Mouse (Mus musculus): ENCODE measurements at regions not wholly inside any gene's neighbourhood (a gene's known extent, or its start where the extent isn't known, plus 50 kb on each side); places are given as distances from the start of the nearest gene placed in this dataset.

DNA sequence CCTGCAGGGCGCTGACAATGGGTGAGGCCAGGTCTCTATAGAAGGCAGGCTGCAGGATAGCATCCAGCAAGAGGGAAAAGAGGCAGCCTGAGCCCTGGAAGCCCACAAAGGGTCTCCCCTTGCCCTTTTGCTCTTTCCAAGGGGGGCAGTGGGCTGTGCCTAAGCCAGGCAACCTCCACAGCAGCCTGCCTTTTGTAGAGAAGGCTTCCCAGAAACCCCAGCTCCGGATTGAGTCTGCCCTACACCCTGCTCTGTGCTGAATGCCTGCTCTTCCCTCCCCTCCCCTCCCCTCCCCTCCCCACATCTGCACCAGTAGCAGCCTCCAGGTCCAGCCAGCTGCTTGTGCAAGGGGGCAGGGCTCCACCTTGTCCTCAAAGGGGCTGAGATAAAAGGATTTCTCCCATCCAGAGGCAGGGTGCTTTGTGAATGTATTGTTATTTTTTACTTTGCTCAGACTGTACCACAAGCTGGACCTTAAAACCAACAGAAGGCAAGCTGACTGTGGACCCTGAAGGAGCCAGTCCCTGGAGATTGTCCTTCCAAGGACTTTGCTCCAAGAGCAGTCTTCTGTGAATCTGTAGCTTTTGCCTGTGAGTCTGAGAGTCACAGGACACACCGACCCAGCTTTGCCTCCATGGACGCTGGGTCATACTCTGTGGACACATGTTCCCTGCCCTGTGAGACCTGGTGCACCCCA is 186.8 kb downstream of the Irx2 start:
- H3K36me3 ChIP-seq (ENCODE audit: control insufficient read depth, insufficient read depth, low read length) = no peaks in the 10 kb centered on the region
- no peaks in the 10 kb centered on the region for H3K9me3 ChIP-seq (ENCODE audit: control insufficient read depth, low read length)
- ATAC-seq (ENCODE audit: low FRiP score, low TSS enrichment) = no peak
- H3K4me2 ChIP-seq (ENCODE audit: low read length) = peak overlapping the region; percentile 50
- 0 out of 2 replicates have a peak, but pooled peaks cover 3% of the 10 kb centered on the region for H3K27me3 ChIP-seq (ENCODE audit: control insufficient read depth, insufficient read depth, low read length)
- WGBS = under 1% methylated on average over 4 of the region's 4 CpGs
- H3K27ac ChIP-seq (replicated peaks; ENCODE audit: low read depth, low read length) = peak overlapping the region; percentile 57; the same call in 1 of the 2 replicates
- no peak overlapping the region for H3K4me3 ChIP-seq (replicated peaks; ENCODE audit: low read depth, low read length)
- H3K9ac ChIP-seq (replicated peaks; ENCODE audit: low read length) = no peak overlapping the region
- H3K4me1 ChIP-seq (ENCODE audit: control insufficient read depth, insufficient read depth, low read length) = peaks cover 29% of the 10 kb centered on the region
- DNase-seq = peak; percentile 32

DNA sequence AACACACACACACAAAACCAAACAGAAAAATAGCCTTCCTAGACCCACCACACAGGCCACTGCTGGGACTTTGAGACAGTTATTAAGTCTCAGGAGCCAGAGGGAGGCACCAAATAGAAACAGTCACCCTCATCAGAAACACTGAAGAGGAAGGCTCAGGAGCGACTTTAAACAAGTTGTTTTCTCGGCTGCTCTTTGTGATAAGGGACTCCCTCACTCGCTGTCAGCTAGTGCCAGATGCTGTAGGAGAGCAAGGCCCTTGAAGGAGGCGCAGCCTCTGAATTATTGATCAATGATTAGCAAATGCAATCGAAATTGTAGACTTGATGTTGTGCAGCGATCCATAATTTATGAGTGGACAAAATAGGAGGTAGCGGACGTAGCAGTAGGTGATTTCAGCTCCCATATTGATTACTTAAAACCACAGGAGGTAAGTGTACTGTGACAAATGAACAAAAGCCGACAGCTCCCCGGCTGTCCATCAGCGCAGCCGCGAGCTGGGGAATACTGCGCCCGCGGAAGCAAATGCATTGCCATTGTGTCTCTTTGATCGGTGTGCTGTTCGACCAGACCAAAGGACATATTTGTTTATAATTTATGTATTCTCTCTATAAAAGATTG is 187.4 kb downstream of the Irx2 start:
- WGBS = under 1% methylated on average over 18 of the region's 18 CpGs
- Histone ChIP-seq H3K9ac (replicated peaks; ENCODE audit: low read length) (peak overlapping the region; percentile 34), H3K27me3 (ENCODE audit: control insufficient read depth, insufficient read depth, low read length) (0 out of 2 replicates have a peak, but pooled peaks cover 3% of the 10 kb centered on the region), H3K4me3 (replicated peaks; ENCODE audit: low read depth, low read length) (peak overlapping the region; percentile 13; the same call in 1 of the 2 replicates), H3K9me3 (ENCODE audit: control insufficient read depth, low read length) (no peaks in the 10 kb centered on the region), H3K4me1 (ENCODE audit: control insufficient read depth, insufficient read depth, low read length) (peaks cover 29% of the 10 kb centered on the region), H3K4me2 (ENCODE audit: low read length) (peak overlapping the region; percentile 50), H3K36me3 (ENCODE audit: control insufficient read depth, insufficient read depth, low read length) (no peaks in the 10 kb centered on the region), H3K27ac (replicated peaks; ENCODE audit: low read depth, low read length) (peak overlapping the region; percentile 57; the same call in 1 of the 2 replicates)
- peak; percentile 72 for DNase-seq
- peak; percentile 63; the same call in 1 of the 2 replicates for ATAC-seq (ENCODE audit: low FRiP score, low TSS enrichment)

DNA sequence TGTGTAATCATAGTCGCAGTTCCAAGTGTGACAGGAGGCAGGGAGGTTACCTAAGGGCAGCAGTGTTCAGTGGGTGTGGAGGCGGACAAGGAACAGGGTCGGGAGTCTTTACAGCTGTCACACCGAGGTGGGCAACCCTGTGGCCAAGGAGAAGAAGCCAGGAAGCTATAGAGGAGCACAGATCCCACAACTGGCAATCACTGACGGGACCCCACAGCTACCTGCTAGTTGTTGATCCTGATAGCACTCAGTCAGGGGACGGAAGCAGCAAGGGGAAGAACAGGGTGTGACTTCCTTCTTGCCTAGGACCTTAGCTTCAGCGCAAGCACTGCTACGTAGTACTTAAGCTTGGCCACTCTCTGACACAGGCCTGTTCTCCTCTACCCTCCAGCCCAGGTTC is 188.2 kb downstream of the Irx2 start:
- ATAC-seq (ENCODE audit: low FRiP score, low TSS enrichment) (no peak), DNase-seq (no peak)
- Histone ChIP-seq H3K4me3 (replicated peaks; ENCODE audit: low read depth, low read length) (no peak overlapping the region), H3K9me3 (ENCODE audit: control insufficient read depth, low read length) (no peaks in the 10 kb centered on the region), H3K4me1 (ENCODE audit: control insufficient read depth, insufficient read depth, low read length) (peaks cover 29% of the 10 kb centered on the region), H3K27me3 (ENCODE audit: control insufficient read depth, insufficient read depth, low read length) (0 out of 2 replicates have a peak, but pooled peaks cover 3% of the 10 kb centered on the region), H3K4me2 (ENCODE audit: low read length) (peak overlapping the region; percentile 50), H3K27ac (replicated peaks; ENCODE audit: low read depth, low read length) (peak overlapping the region; percentile 57; the same call in 1 of the 2 replicates), H3K9ac (replicated peaks; ENCODE audit: low read length) (peak overlapping the region; percentile 34), H3K36me3 (ENCODE audit: control insufficient read depth, insufficient read depth, low read length) (no peaks in the 10 kb centered on the region)
- WGBS = 18% methylated on average over 8 of the region's 8 CpGs

DNA sequence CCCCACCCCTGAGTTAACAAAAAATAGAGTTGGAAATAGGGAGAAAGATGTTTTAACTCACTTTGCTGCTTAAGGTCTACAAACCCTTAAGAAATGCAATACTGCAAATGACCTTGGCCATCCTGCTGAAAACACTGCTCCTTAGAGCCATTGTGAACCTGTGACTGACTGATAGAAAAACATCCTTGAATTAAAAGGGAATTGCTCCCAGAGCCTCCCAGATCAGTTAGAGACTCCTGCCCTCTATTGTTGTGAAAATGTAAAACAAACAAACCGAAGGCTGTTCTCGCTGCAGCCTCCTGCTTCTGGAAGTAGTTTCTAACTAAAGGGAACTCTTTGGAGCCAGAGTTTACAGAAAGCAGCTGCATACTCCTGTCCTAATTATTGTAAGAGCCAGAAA is 188.9 kb downstream of the Irx2 start:
- peak; percentile 59 for DNase-seq

DNA sequence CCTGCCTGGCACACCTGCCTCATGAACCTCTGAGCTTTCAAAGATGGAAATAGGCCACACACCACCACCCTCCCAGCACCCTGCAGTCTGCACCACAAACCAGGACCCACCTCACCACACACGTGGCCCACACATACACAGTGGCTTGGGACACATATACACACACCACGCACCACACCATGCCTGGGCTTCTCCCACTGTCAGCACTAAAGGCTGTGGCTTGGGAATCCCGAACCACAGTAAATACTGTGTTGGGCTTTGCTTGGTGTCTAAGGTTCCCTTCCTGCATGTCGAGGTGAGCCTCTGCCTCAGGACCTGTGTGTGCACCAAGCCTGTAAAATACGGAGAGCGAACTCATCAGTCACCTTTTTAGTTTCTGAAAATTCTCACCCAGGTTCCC is 189.3 kb downstream of the Irx2 start:
- Histone ChIP-seq H3K9ac (replicated peaks; ENCODE audit: low read length) (no peak overlapping the region), H3K4me1 (ENCODE audit: control insufficient read depth, insufficient read depth, low read length) (peaks cover 29% of the 10 kb centered on the region), H3K27ac (replicated peaks; ENCODE audit: low read depth, low read length) (no peak overlapping the region), H3K36me3 (ENCODE audit: control insufficient read depth, insufficient read depth, low read length) (no peaks in the 10 kb centered on the region), H3K4me2 (ENCODE audit: low read length) (no peak overlapping the region), H3K4me3 (replicated peaks; ENCODE audit: low read depth, low read length) (no peak overlapping the region), H3K27me3 (ENCODE audit: control insufficient read depth, insufficient read depth, low read length) (0 out of 2 replicates have a peak, but pooled peaks cover 3% of the 10 kb centered on the region), H3K9me3 (ENCODE audit: control insufficient read depth, low read length) (no peaks in the 10 kb centered on the region)
- 19% methylated on average over 6 of the region's 6 CpGs for WGBS
- no peak for ATAC-seq (ENCODE audit: low FRiP score, low TSS enrichment)
- DNase-seq = no peak

More for the DNA sequence above, 188.9 kb downstream of the Irx2 start:
- H3K9me3 ChIP-seq (ENCODE audit: control insufficient read depth, low read length) = no peaks in the 10 kb centered on the region
- H3K4me3 ChIP-seq (replicated peaks; ENCODE audit: low read depth, low read length) = no peak overlapping the region
- peaks cover 29% of the 10 kb centered on the region for H3K4me1 ChIP-seq (ENCODE audit: control insufficient read depth, insufficient read depth, low read length)
- no peak for ATAC-seq (ENCODE audit: low FRiP score, low TSS enrichment)
- H3K36me3 ChIP-seq (ENCODE audit: control insufficient read depth, insufficient read depth, low read length) = no peaks in the 10 kb centered on the region
- 14% methylated on average over 2 of the region's 2 CpGs for WGBS
- no peak overlapping the region for H3K9ac ChIP-seq (replicated peaks; ENCODE audit: low read length)
- H3K27ac ChIP-seq (replicated peaks; ENCODE audit: low read depth, low read length) = no peak overlapping the region
- no peak overlapping the region for H3K4me2 ChIP-seq (ENCODE audit: low read length)
- H3K27me3 ChIP-seq (ENCODE audit: control insufficient read depth, insufficient read depth, low read length) = 0 out of 2 replicates have a peak, but pooled peaks cover 3% of the 10 kb centered on the region

DNA sequence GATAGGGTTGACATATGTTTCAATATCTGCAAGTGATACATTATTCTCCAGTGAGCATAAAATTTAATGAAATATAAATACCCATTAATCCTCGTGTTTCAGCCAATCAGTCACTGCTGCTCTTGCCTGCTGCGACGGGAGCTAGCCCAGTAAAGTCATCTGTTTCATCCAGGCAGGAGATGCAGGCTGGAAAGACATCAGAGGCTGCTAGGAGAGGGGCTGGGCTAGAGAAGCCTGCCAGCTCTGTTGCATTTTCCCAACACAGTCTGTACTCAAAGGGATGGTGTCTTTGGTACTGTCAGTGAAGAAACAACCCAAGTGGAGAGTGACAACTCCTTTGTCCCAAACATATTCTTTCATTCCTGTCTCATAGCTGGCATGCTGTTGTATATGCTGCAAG is 198.0 kb downstream of the Irx2 start:
- no peak overlapping the region for H3K4me2 ChIP-seq (ENCODE audit: low read length)
- no peaks in the 10 kb centered on the region for H3K36me3 ChIP-seq (ENCODE audit: control insufficient read depth, insufficient read depth, low read length)
- H3K4me1 ChIP-seq (ENCODE audit: control insufficient read depth, insufficient read depth, low read length) = no peaks in the 10 kb centered on the region
- no peak overlapping the region for H3K4me3 ChIP-seq (replicated peaks; ENCODE audit: low read depth, low read length)
- no peak overlapping the region for H3K9ac ChIP-seq (replicated peaks; ENCODE audit: low read length)
- DNase-seq (peak; percentile 19), ATAC-seq (ENCODE audit: low FRiP score, low TSS enrichment) (no peak)
- no peaks in the 10 kb centered on the region for H3K9me3 ChIP-seq (ENCODE audit: control insufficient read depth, low read length)
- no peaks in the 10 kb centered on the region for H3K27me3 ChIP-seq (ENCODE audit: control insufficient read depth, insufficient read depth, low read length)
- WGBS = 41% methylated on average over 3 of the region's 3 CpGs
- no peak overlapping the region for H3K27ac ChIP-seq (replicated peaks; ENCODE audit: low read depth, low read length)

DNA sequence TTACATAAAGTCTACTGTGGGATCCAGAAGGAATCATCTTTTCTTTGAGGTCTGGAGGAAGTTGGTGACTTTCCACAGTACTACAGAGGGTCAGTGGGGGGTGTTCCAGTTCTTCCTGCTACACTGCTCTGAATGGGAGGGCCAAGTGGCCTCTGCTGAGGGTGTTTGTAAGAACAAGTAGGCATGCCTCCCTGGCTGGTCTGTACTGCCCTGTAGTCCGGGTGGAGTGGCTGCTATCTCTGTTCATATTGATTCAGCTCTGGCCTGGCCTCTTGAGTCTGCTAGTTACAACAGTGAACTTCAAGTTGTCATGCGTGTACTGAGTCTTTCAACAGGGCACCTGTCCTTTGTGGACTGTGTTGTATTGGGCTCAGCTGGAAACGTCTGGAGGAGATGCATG is 200.7 kb downstream of the Irx2 start:
- no peak for ATAC-seq (ENCODE audit: low FRiP score, low TSS enrichment)
- DNase-seq = no peak
- Histone ChIP-seq H3K4me3 (replicated peaks; ENCODE audit: low read depth, low read length) (no peak overlapping the region), H3K36me3 (ENCODE audit: control insufficient read depth, insufficient read depth, low read length) (no peaks in the 10 kb centered on the region), H3K4me2 (ENCODE audit: low read length) (no peak overlapping the region), H3K9ac (replicated peaks; ENCODE audit: low read length) (no peak overlapping the region), H3K27me3 (ENCODE audit: control insufficient read depth, insufficient read depth, low read length) (no peaks in the 10 kb centered on the region), H3K4me1 (ENCODE audit: control insufficient read depth, insufficient read depth, low read length) (no peaks in the 10 kb centered on the region), H3K9me3 (ENCODE audit: control insufficient read depth, low read length) (no peaks in the 10 kb centered on the region), H3K27ac (replicated peaks; ENCODE audit: low read depth, low read length) (no peak overlapping the region)
- WGBS = 92% methylated on average over 3 of the region's 3 CpGs

DNA sequence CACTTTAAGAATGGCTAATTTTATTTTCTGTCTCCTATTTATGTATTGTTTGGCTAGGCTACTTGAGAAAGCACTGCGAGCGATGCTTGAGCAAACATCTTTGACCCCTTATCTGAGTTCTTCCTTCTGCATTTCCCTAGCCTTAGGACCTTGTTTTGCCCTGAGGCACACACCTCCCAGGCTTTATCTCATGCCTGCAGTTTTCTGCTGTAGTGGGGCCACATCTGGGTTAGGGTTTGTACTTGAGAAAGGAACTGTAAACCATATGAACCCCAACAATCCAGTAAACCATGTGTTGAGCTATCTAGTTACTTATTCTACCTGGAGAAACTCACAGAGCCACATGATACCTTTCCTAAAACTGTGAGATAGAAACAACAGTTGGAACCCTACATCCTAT is 204.7 kb downstream of the Irx2 start:
- 92% methylated on average over 2 of the region's 2 CpGs for WGBS
- DNase-seq = no peak
- H3K36me3 ChIP-seq (ENCODE audit: control insufficient read depth, insufficient read depth, low read length) = no peaks in the 10 kb centered on the region
- H3K27ac ChIP-seq (replicated peaks; ENCODE audit: low read depth, low read length) = no peak overlapping the region
- no peak for ATAC-seq (ENCODE audit: low FRiP score, low TSS enrichment)
- no peaks in the 10 kb centered on the region for H3K9me3 ChIP-seq (ENCODE audit: control insufficient read depth, low read length)
- H3K4me1 ChIP-seq (ENCODE audit: control insufficient read depth, insufficient read depth, low read length) = 0 out of 2 replicates have a peak, but pooled peaks cover 5% of the 10 kb centered on the region
- no peak overlapping the region for H3K4me2 ChIP-seq (ENCODE audit: low read length)
- no peak overlapping the region for H3K9ac ChIP-seq (replicated peaks; ENCODE audit: low read length)
- H3K27me3 ChIP-seq (ENCODE audit: control insufficient read depth, insufficient read depth, low read length) = no peaks in the 10 kb centered on the region
- no peak overlapping the region for H3K4me3 ChIP-seq (replicated peaks; ENCODE audit: low read depth, low read length)
